Mouse (Mus musculus) liver, adult 2 months (tissue): ENCODE measurements around the gene Npm1. TPM values are rescaled to one million over a fixed set of nuclear protein-coding genes. Genes with fewer than 3 reads are reported as not detected.
A peak's percentile ranks its signal among the peaks of the same experiment; 100 is the strongest.

Experiments used
- DNase-seq: peaks from one replicate; pipeline ENCODE4 v3.0.0-alpha.2; 2011; ENCODE audit warnings: low read depth, low spot score; ENCODE audit errors: extremely low read depth
- H3K27ac ChIP-seq: fragments of 200-500 bp; replicated peaks from 2 replicates; pipeline ENCODE4 v1.5.1; 2012; ENCODE audit warnings: low read depth, mild to moderate bottlenecking, control low read depth, inconsistent platforms, low read length; ENCODE audit not compliant: insufficient read depth
- H3K27me3 ChIP-seq: fragments of 200-500 bp; 2 replicates; pipeline ENCODE4 v1.6.1; 2012; ENCODE audit warnings: mild to moderate bottlenecking, moderate library complexity, low read length, inconsistent platforms; ENCODE audit not compliant: control insufficient read depth, insufficient read depth
- H3K36me3 ChIP-seq: fragments of 200-500 bp; 2 replicates; pipeline ENCODE4 v1.6.1; 2012; ENCODE audit warnings: low read length, inconsistent platforms; ENCODE audit not compliant: control insufficient read depth, insufficient read depth
- H3K4me1 ChIP-seq: fragments of 200-500 bp; 2 replicates; pipeline ENCODE4 v1.6.1; 2011; ENCODE audit warnings: low read length; ENCODE audit not compliant: control insufficient read depth, insufficient read depth
- H3K4me3 ChIP-seq: fragments of 200-500 bp; 2 replicates; pipeline ENCODE4 v1.5.1; 2011; ENCODE audit warnings: low read depth, mild to moderate bottlenecking, control low read depth, low read length, moderate library complexity; ENCODE audit not compliant: insufficient read depth
- H3K79me2 ChIP-seq: fragments of 200-500 bp; 2 replicates; pipeline ENCODE4 v1.6.1; 2012; ENCODE audit warnings: inconsistent platforms, mild to moderate bottlenecking, low read length, moderate library complexity; ENCODE audit not compliant: control insufficient read depth, insufficient read depth
- H3K9ac ChIP-seq: fragments of 200-500 bp; 2 replicates; pipeline ENCODE4 v1.6.1; 2012; ENCODE audit warnings: low read depth, mild to moderate bottlenecking, control low read depth, inconsistent platforms, low read length
- CTCF ChIP-seq: fragments of 200-500 bp; IDR thresholded peaks from 2 replicates; pipeline ENCODE4 v1.5.1; 2011; ENCODE audit warnings: low read depth, low read length, control low read depth
- POLR2A ChIP-seq: fragments of 200-500 bp; IDR thresholded peaks from 2 replicates; pipeline ENCODE4 v1.6.1; 2011; ENCODE audit warnings: low read length, control low read depth; ENCODE audit not compliant: insufficient read depth; ENCODE audit errors: extremely low read depth
- WGBS: fragments of 180-500 bp; shearing (Covaris S2); methylation state at CpG from one replicate; pipeline ENCODE4 v1.1.7; 2018; 5-methylcytosine and 5-hydroxymethylcytosine counted together
- polyA plus RNA-seq: library from polyadenylated mRNA; depleted of rRNA; stranded (reverse); fragments of >200 nt; gene quantifications from 2 replicates; pipeline ENCODE4 v1.2.3, GENCODE M21; 2012
- total RNA-seq: library from RNA; depleted of rRNA; stranded (reverse); fragments of >200 nt; gene quantifications from 2 replicates; pipeline ENCODE4 v1.2.3, GENCODE M21; 2014

Npm1 gene
- total and polyA plus RNA-seq, 2 experiments: 22.0 to 197 TPM

GRCm38 (mm10) chr11:33176525-33177245 lies 13.7 kb upstream of the Npm1 start:
- Histone ChIP-seq H3K27me3 (peaks cover 6% of the 10 kb centered on the region; the same call in 1 of the 2 replicates), H3K4me3 (no peak overlapping the region), H3K36me3 (no peaks in the 10 kb centered on the region), H3K27ac (no peak overlapping the region), H3K4me1 (no peaks in the 10 kb centered on the region), H3K9ac (no peak overlapping the region), H3K79me2 (no peaks in the 10 kb centered on the region)
- 36% methylated on average over 20 of the region's 20 CpGs for WGBS
- peak; percentile 33 for DNase-seq
- TF ChIP-seq POLR2A: no peak
- peak; percentile 80 for TF ChIP-seq CTCF

GRCm38 (mm10) chr11:33175768-33176167 lies 12.8 kb upstream of the Npm1 start:
- DNase-seq: no peak
- Histone ChIP-seq H3K27me3 (0 out of 2 replicates have a peak, but pooled peaks cover 3% of the 10 kb centered on the region), H3K27ac (no peak overlapping the region), H3K36me3 (no peaks in the 10 kb centered on the region), H3K79me2 (no peaks in the 10 kb centered on the region), H3K4me1 (no peaks in the 10 kb centered on the region), H3K9ac (no peak overlapping the region), H3K4me3 (no peak overlapping the region)
- WGBS: 65% methylated on average over 2 of the region's 3 CpGs
- TF ChIP-seq POLR2A (no peak), CTCF (no peak)

GRCm38 (mm10) chr11:33170489-33170888 lies 7.5 kb upstream of the Npm1 start:
- H3K36me3 ChIP-seq: no peaks in the 10 kb centered on the region
- no peak overlapping the region for H3K9ac ChIP-seq
- WGBS: 15% methylated on average over 9 of the region's 9 CpGs
- DNase-seq: peak; percentile 42
- H3K4me3 ChIP-seq: no peak overlapping the region
- H3K4me1 ChIP-seq: no peaks in the 10 kb centered on the region
- no peaks in the 10 kb centered on the region for H3K79me2 ChIP-seq
- no peaks in the 10 kb centered on the region for H3K27me3 ChIP-seq
- peak; percentile 68 for TF ChIP-seq CTCF
- TF ChIP-seq POLR2A: no peak
- H3K27ac ChIP-seq: no peak overlapping the region

DNA sequence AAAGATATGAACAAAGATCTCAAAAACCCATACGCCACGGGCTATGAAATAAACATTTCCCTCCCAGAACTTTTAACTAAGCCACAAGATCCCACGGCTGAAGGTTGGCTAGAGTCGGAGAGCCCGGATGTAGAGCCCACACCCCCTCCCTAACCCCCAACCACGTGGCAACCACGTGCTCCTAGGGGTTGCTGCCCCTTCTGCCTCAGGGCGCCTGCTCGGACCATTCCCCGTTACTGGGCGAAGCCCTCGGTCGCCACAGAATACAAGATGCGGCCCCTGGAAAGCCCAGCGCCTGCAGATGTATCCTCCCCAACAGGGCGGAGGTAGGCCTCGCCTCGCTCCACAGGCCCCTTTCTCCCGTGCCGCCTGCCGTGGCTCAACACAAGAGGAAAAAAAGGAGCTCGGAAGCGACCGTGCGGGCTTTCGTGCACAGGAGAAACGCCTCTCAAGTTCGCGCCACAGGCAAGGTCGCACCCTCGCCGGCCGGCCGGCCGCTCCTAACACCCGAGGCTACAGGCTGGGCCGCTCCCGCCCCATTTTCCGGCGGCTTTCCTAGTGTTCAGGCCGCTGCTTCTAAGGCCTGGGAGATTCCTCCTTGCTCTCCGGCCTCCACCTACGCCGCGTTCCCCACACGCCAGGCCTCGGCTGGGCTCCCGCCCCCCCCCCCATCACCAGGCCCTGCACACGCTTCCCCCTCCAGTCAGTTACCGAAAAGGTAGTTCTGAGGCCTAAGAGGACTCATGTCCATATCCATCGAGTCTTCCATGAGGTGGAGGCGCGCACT lies 602 bp downstream of the Npm1 start:
- H3K27me3 ChIP-seq: no peaks in the 10 kb centered on the region
- peaks cover 6% of the 10 kb centered on the region; the same call in 1 of the 2 replicates for H3K4me1 ChIP-seq
- H3K27ac ChIP-seq: peak overlapping the region; percentile 15; the same call in 1 of the 2 replicates
- no peak for TF ChIP-seq POLR2A
- TF ChIP-seq CTCF: no peak
- peaks cover 6% of the 10 kb centered on the region; the same call in 1 of the 2 replicates for H3K79me2 ChIP-seq
- H3K9ac ChIP-seq: peak overlapping the region; percentile 67
- WGBS: 2% methylated on average over 53 of the region's 53 CpGs
- peaks cover 22% of the 10 kb centered on the region for H3K36me3 ChIP-seq
- peak overlapping the region; percentile 67 for H3K4me3 ChIP-seq
- peak; percentile 20 for DNase-seq

- Histone ChIP-seq H3K27ac (no peak overlapping the region), H3K79me2 (peaks cover 6% of the 10 kb centered on the region; the same call in 1 of the 2 replicates), H3K4me3 (no peak overlapping the region), H3K36me3 (peaks cover 38% of the 10 kb centered on the region), H3K27me3 (no peaks in the 10 kb centered on the region), H3K9ac (no peak overlapping the region), H3K4me1 (peaks cover 6% of the 10 kb centered on the region; the same call in 1 of the 2 replicates)
- WGBS: 82% methylated on average over 3 of the region's 3 CpGs
- DNase-seq: no peak
- no peak for TF ChIP-seq CTCF
- no peak for TF ChIP-seq POLR2A
Measured at GRCm38 (mm10) chr11:33159741-33160140, 3.3 kb downstream of the Npm1 start.
